Mouse (Mus musculus): ENCODE data around the gene Zdhhc17.

The Zdhhc17 gene

GRCm38 (mm10) chr10:111007687-111008086, 2.3 kb downstream of the Zdhhc17 start:
- in situ Hi-C loops (cut with MboI; ENCODE audit: unreplicated experiment in 2 of 2): no loop called here

- in situ Hi-C loops (cut with MboI; ENCODE audit: unreplicated experiment in 2 of 2): no loop called here
These were observed 4.1 kb downstream of the Zdhhc17 start for GRCm38 (mm10) chr10:111005611-111006488.

- in situ Hi-C loops (cut with MboI; ENCODE audit: unreplicated experiment in 2 of 2): no loop called here
These were observed 5.7 kb downstream of the Zdhhc17 start for GRCm38 (mm10) chr10:111004220-111004619.

- in situ Hi-C loops (cut with MboI; ENCODE audit: unreplicated experiment in 2 of 2): loop anchor here (10.0 to 25.0 kb wide), 6 partner anchors 213 to 1813 kb away; partner anchors contain the start of gene Krr1 (in 1 of the 2)
These were observed 10.7 kb downstream of the Zdhhc17 start for GRCm38 (mm10) chr10:110999201-110999600.

- in situ Hi-C loops (cut with MboI; ENCODE audit: unreplicated experiment in 2 of 2): loop anchor here (10.0 to 25.0 kb wide), 6 partner anchors 215 to 1815 kb away; partner anchors contain the start of gene Krr1 (in 1 of the 2)
These were observed 12.8 kb downstream of the Zdhhc17 start for GRCm38 (mm10) chr10:110997180-110997579.

GRCm38 (mm10) chr10:110994761-110995160, 15.2 kb downstream of the Zdhhc17 start:
- in situ Hi-C loops (cut with MboI; ENCODE audit: unreplicated experiment in 2 of 2): loop anchor here (5.0 to 25.0 kb wide), 7 partner anchors 108 to 1818 kb away; partner anchors contain the start of gene Krr1 (in 1 of the 2)

- in situ Hi-C loops (cut with MboI; ENCODE audit: unreplicated experiment in 2 of 2): loop anchor here (5.0 to 25.0 kb wide), 7 partner anchors 109 to 1819 kb away; partner anchors contain the start of gene Krr1 (in 1 of the 2)
These were observed 16.7 kb downstream of the Zdhhc17 start for GRCm38 (mm10) chr10:110993249-110993648.

- in situ Hi-C loops (cut with MboI; ENCODE audit: unreplicated experiment in 2 of 2): loop anchor here (5.0 to 25.0 kb wide), 7 partner anchors 110 to 1820 kb away; partner anchors contain the start of gene Krr1 (in 1 of the 2)
These were observed 17.9 kb downstream of the Zdhhc17 start for GRCm38 (mm10) chr10:110992047-110992431.

- in situ Hi-C loops (cut with MboI; ENCODE audit: unreplicated experiment in 2 of 2): loop anchor here (5.0 to 25.0 kb wide), 7 partner anchors 111 to 1821 kb away; partner anchors contain the start of gene Krr1 (in 1 of the 2)
These were observed 18.5 kb downstream of the Zdhhc17 start for GRCm38 (mm10) chr10:110991307-110992046.

GRCm38 (mm10) chr10:110989729-110990128, 20.2 kb downstream of the Zdhhc17 start:
- in situ Hi-C loops (cut with MboI; ENCODE audit: unreplicated experiment in 2 of 2): loop anchor here (5.0 to 25.0 kb wide), 8 partner anchors 108 to 1823 kb away; partner anchors contain the start of gene Krr1 (in 1 of the 2)

- in situ Hi-C loops (cut with MboI; ENCODE audit: unreplicated experiment in 2 of 2): loop anchor here (5.0 to 25.0 kb wide), 5 partner anchors 111 to 1826 kb away; partner anchors contain the start of gene Krr1 (in 1 of the 2)
These were observed 23.3 kb downstream of the Zdhhc17 start for GRCm38 (mm10) chr10:110986682-110987081.

- in situ Hi-C loops (cut with MboI; ENCODE audit: unreplicated experiment in 2 of 2): loop anchor here (25.0 kb wide), 4 partner anchors 230 to 1830 kb away; partner anchors contain the start of gene Krr1 (in 1 of the 2)
These were observed 27.2 kb downstream of the Zdhhc17 start for GRCm38 (mm10) chr10:110982771-110983170.

GRCm38 (mm10) chr10:110980441-110980840, 29.5 kb downstream of the Zdhhc17 start:
- in situ Hi-C loops (cut with MboI; ENCODE audit: unreplicated experiment in 2 of 2): loop anchor here (25.0 kb wide), 4 partner anchors 232 to 1832 kb away; partner anchors contain the start of gene Krr1 (in 1 of the 2)

- in situ Hi-C loops (cut with MboI; ENCODE audit: unreplicated experiment in 2 of 2): loop anchor here (5.0 to 25.0 kb wide), 9 partner anchors 167 to 1833 kb away; partner anchors contain the start of gene Krr1 (in 1 of the 2)
These were observed 30.5 kb downstream of the Zdhhc17 start for GRCm38 (mm10) chr10:110979431-110979830.

- in situ Hi-C loops (cut with MboI; ENCODE audit: unreplicated experiment in 2 of 2): loop anchor here (5.0 to 25.0 kb wide), 9 partner anchors 165 to 1835 kb away; partner anchors contain the start of gene Krr1 (in 1 of the 2)
These were observed 32.6 kb downstream of the Zdhhc17 start for GRCm38 (mm10) chr10:110977379-110977778.

GRCm38 (mm10) chr10:110976046-110976445, 33.9 kb downstream of the Zdhhc17 start:
- in situ Hi-C loops (cut with MboI; ENCODE audit: unreplicated experiment in 2 of 2): loop anchor here (5.0 to 25.0 kb wide), 9 partner anchors 164 to 1836 kb away; partner anchors contain the start of gene Krr1 (in 1 of the 2)

- in situ Hi-C loops (cut with MboI; ENCODE audit: unreplicated experiment in 2 of 2): loop anchor here (5.0 to 25.0 kb wide), 9 partner anchors 163 to 1837 kb away; partner anchors contain the start of gene Krr1 (in 1 of the 2)
These were observed 35.1 kb downstream of the Zdhhc17 start for GRCm38 (mm10) chr10:110974885-110975284.

GRCm38 (mm10) chr10:110974463-110974862, 35.5 kb downstream of the Zdhhc17 start:
- in situ Hi-C loops (cut with MboI; ENCODE audit: unreplicated experiment in 2 of 2): loop anchor here (10.0 kb wide), 2 partner anchors 180 to 250 kb away; no protein-coding TSS in a partner anchor

- in situ Hi-C loops (cut with MboI; ENCODE audit: unreplicated experiment in 2 of 2): loop anchor here (10.0 kb wide), 2 partner anchors 177 to 247 kb away; no protein-coding TSS in a partner anchor
These were observed 37.9 kb downstream of the Zdhhc17 start for GRCm38 (mm10) chr10:110971998-110972397.

- in situ Hi-C loops (cut with MboI; ENCODE audit: unreplicated experiment in 2 of 2): loop anchor here (10.0 kb wide), 2 partner anchors 177 to 247 kb away; no protein-coding TSS in a partner anchor
These were observed 38.5 kb downstream of the Zdhhc17 start for GRCm38 (mm10) chr10:110971483-110971882.

Measured in v-Abl transformed pro-B cells (cell line).